Mouse (Mus musculus): ENCODE data around the gene Rab3d. TPM values are rescaled to one million over a fixed set of nuclear protein-coding genes. Genes with fewer than 3 reads are reported as not detected.
A peak's percentile ranks its signal among the peaks of the same experiment; 100 is the strongest.
"Not testable (repeated sequence)": the region's sequence is repeated elsewhere in the genome, so short reads cannot be mapped to it uniquely, and the experiment has no call there.

The Rab3d gene
- polyA plus RNA-seq, 1 experiment from 2014 or later: 5.3 TPM

GRCm38 (mm10) chr9:21869290-21869689, 48.7 kb downstream of the Rab3d start:
- not testable (repeated sequence) for H3K36me3 ChIP-seq (replicated peaks); H3K4me1 ChIP-seq; H3K27me3 ChIP-seq (ENCODE audit: poor library complexity, severe bottlenecking); H3K4me3 ChIP-seq; H3K9me3 ChIP-seq; H3K27ac ChIP-seq; DNase-seq (ENCODE audit: extremely low spot score, low spot score)
- 61% methylated on average over 7 of the region's 7 CpGs for WGBS

- H3K4me3 ChIP-seq: no peak overlapping the region
- H3K27ac ChIP-seq: no peak overlapping the region
- H3K27me3 ChIP-seq (ENCODE audit: poor library complexity, severe bottlenecking): 0 out of 2 replicates have a peak, but pooled peaks cover 3% of the 10 kb centered on the region
- 0 out of 2 replicates have a peak, but pooled peaks cover 4% of the 10 kb centered on the region for H3K4me1 ChIP-seq
- 83% methylated on average over 3 of the region's 3 CpGs for WGBS
- no peaks in the 10 kb centered on the region for H3K9me3 ChIP-seq
- no peak for DNase-seq (ENCODE audit: extremely low spot score, low spot score)
- no peaks in the 10 kb centered on the region for H3K36me3 ChIP-seq (replicated peaks)
Observed at GRCm38 (mm10) chr9:21867726-21868125, 50.3 kb downstream of the Rab3d start.

- Histone ChIP-seq H3K4me3 (no peak overlapping the region), H3K27me3 (ENCODE audit: poor library complexity, severe bottlenecking) (0 out of 2 replicates have a peak, but pooled peaks cover 3% of the 10 kb centered on the region), H3K27ac (no peak overlapping the region), H3K9me3 (peaks cover 5% of the 10 kb centered on the region; the same call in 1 of the 2 replicates), H3K4me1 (0 out of 2 replicates have a peak, but pooled peaks cover 4% of the 10 kb centered on the region), H3K36me3 (replicated peaks) (no peaks in the 10 kb centered on the region)
- DNase-seq (ENCODE audit: extremely low spot score, low spot score): no peak
- WGBS: 66% methylated on average over 2 of the region's 2 CpGs
Observed at GRCm38 (mm10) chr9:21866641-21867040, 51.4 kb downstream of the Rab3d start.

DNA sequence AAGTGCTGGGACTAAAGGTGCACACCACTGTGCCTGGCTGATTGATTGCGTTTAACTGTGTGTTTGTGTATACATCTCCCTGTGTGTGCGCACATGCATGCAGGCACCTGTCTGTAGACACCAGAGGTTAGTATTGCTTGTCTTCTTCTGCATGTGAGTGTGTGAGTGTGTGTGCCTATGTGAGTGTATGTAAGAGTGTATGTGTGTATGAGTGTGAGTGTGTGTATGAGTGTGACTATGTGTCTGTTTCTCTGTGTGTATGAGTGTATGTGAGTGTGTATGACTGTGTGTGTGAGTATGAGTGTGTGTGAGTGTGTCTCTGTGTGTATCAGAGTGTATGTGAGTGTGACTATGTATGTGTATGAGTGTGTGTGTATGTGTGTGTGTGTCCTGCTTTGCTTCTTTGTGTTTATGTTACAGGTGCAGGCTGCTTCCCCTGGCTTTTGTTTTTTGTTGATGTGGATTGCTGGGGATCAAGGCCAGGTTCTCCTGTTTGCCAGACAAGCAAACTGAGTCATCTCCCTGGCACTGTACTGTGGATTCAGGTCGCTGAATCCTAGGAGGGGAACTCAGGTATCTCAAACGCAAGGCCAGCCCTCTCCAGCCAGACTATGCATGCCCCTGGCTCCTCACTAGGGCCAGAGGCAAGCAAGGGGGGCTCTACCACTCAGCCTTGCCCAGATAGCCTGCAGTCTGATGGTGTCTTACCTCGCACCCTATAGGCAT, 52.2 kb downstream of the Rab3d start:
- H3K4me1 ChIP-seq: 0 out of 2 replicates have a peak, but pooled peaks cover 4% of the 10 kb centered on the region
- H3K4me3 ChIP-seq: no peak overlapping the region
- WGBS: 77% methylated on average over 5 of the region's 5 CpGs
- peak overlapping the region; percentile 40 for H3K27ac ChIP-seq
- H3K9me3 ChIP-seq: peaks cover 8% of the 10 kb centered on the region; the same call in 1 of the 2 replicates
- no peaks in the 10 kb centered on the region for H3K27me3 ChIP-seq (ENCODE audit: poor library complexity, severe bottlenecking)
- no peak for DNase-seq (ENCODE audit: extremely low spot score, low spot score)
- no peaks in the 10 kb centered on the region for H3K36me3 ChIP-seq (replicated peaks)

GRCm38 (mm10) chr9:21862181-21862580, 55.8 kb downstream of the Rab3d start:
- Histone ChIP-seq H3K4me3 (no peak overlapping the region), H3K4me1 (0 out of 2 replicates have a peak, but pooled peaks cover 4% of the 10 kb centered on the region), H3K36me3 (replicated peaks) (no peaks in the 10 kb centered on the region), H3K27ac (no peak overlapping the region), H3K27me3 (ENCODE audit: poor library complexity, severe bottlenecking) (no peaks in the 10 kb centered on the region), H3K9me3 (peaks cover 8% of the 10 kb centered on the region; the same call in 1 of the 2 replicates)
- 94% methylated on average over 1 of the region's 1 CpGs for WGBS
- no peak for DNase-seq (ENCODE audit: extremely low spot score, low spot score)

DNA sequence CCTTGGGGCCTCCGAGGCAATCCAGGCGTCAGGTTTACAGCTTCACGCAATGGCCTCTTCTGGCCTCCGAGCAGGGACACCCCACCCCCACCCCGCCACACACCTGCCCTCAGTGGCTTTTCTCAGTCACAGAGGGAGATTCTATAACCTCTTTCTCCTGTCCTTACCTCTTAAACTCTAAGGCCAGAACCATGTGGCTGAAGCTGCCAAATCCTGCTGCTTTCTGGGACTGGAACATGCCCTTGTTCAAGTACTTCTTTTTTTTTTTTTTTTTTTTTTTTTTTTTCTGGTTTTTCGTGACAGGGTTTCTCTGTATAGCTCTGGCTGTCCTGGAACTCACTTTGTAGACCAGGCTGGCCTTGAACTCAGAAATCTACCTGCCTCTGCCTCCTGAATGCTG, 57.6 kb downstream of the Rab3d start:
- not testable (repeated sequence) for DNase-seq (ENCODE audit: extremely low spot score, low spot score); H3K4me1 ChIP-seq; H3K4me3 ChIP-seq; H3K9me3 ChIP-seq; H3K36me3 ChIP-seq (replicated peaks); H3K27me3 ChIP-seq (ENCODE audit: poor library complexity, severe bottlenecking); H3K27ac ChIP-seq
- 68% methylated on average over 6 of the region's 6 CpGs for WGBS

GRCm38 (mm10) chr9:21859606-21860005, 58.4 kb downstream of the Rab3d start:
- Histone ChIP-seq H3K36me3 (replicated peaks) (no peaks in the 10 kb centered on the region), H3K27me3 (ENCODE audit: poor library complexity, severe bottlenecking) (no peaks in the 10 kb centered on the region), H3K4me3 (no peak overlapping the region), H3K4me1 (no peaks in the 10 kb centered on the region), H3K9me3 (peaks cover 8% of the 10 kb centered on the region; the same call in 1 of the 2 replicates), H3K27ac (no peak overlapping the region)
- WGBS: 90% methylated on average over 3 of the region's 3 CpGs
- no peak for DNase-seq (ENCODE audit: extremely low spot score, low spot score)

GRCm38 (mm10) chr9:21858084-21858483, 59.9 kb downstream of the Rab3d start:
- H3K27ac ChIP-seq: no peak overlapping the region
- no peak for DNase-seq (ENCODE audit: extremely low spot score, low spot score)
- H3K36me3 ChIP-seq (replicated peaks): no peaks in the 10 kb centered on the region
- WGBS: 70% methylated on average over 6 of the region's 6 CpGs
- no peaks in the 10 kb centered on the region for H3K27me3 ChIP-seq (ENCODE audit: poor library complexity, severe bottlenecking)
- H3K4me3 ChIP-seq: no peak overlapping the region
- H3K4me1 ChIP-seq: no peaks in the 10 kb centered on the region
- peaks cover 8% of the 10 kb centered on the region; the same call in 1 of the 2 replicates for H3K9me3 ChIP-seq

- H3K27me3 ChIP-seq (ENCODE audit: poor library complexity, severe bottlenecking): no peaks in the 10 kb centered on the region
- no peak overlapping the region for H3K4me3 ChIP-seq
- no peak overlapping the region for H3K27ac ChIP-seq
- H3K9me3 ChIP-seq: peaks cover 8% of the 10 kb centered on the region; the same call in 1 of the 2 replicates
- WGBS: 83% methylated on average over 2 of the region's 2 CpGs
- DNase-seq (ENCODE audit: extremely low spot score, low spot score): no peak
- peaks cover 5% of the 10 kb centered on the region for H3K4me1 ChIP-seq
- no peaks in the 10 kb centered on the region for H3K36me3 ChIP-seq (replicated peaks)
Observed at GRCm38 (mm10) chr9:21857501-21857900, 60.5 kb downstream of the Rab3d start.

Other genes starting within 250 kb of the Rab3d start
- 58.5 and 60.0 TPM in 2 replicates for gene Ldlr, start 194.7 kb downstream of the Rab3d start, polyA plus RNA-seq (2016; fragmentation: Nextera tagmentation; extraction: Ambion mirVana)
- 196 and 197 TPM in 2 replicates for gene Spc24, start 157.9 kb downstream of the Rab3d start, polyA plus RNA-seq (2016; fragmentation: Nextera tagmentation; extraction: Ambion mirVana)
- gene Kank2, start 119.4 kb downstream of the Rab3d start, polyA plus RNA-seq (2016; fragmentation: Nextera tagmentation; extraction: Ambion mirVana): 8.6 and 8.9 TPM in 2 replicates
- 0.62 and 0.94 TPM in 2 replicates for gene Angptl8, start 82.7 kb downstream of the Rab3d start, polyA plus RNA-seq (2016; fragmentation: Nextera tagmentation; extraction: Ambion mirVana)
- 24.2 and 24.7 TPM in 2 replicates for gene Dock6, start 65.6 kb downstream of the Rab3d start, polyA plus RNA-seq (2016; fragmentation: Nextera tagmentation; extraction: Ambion mirVana)
- 3.5 and 3.6 TPM in 2 replicates for gene Ccdc159, start 9.3 kb upstream of the Rab3d start, polyA plus RNA-seq (2016; fragmentation: Nextera tagmentation; extraction: Ambion mirVana)
- gene Tmem205, start 9.4 kb upstream of the Rab3d start, polyA plus RNA-seq (2016; fragmentation: Nextera tagmentation; extraction: Ambion mirVana): 32.0 and 33.7 TPM in 2 replicates
- gene Plppr2, start 18.8 kb upstream of the Rab3d start, polyA plus RNA-seq (2016; fragmentation: Nextera tagmentation; extraction: Ambion mirVana): 9.0 and 11.5 TPM in 2 replicates
- 7.2 and 9.6 TPM in 2 replicates for gene Swsap1, start 37.6 kb upstream of the Rab3d start, polyA plus RNA-seq (2016; fragmentation: Nextera tagmentation; extraction: Ambion mirVana)
- 10.2 and 10.8 TPM in 2 replicates for gene Epor, start 45.3 kb upstream of the Rab3d start, polyA plus RNA-seq (2016; fragmentation: Nextera tagmentation; extraction: Ambion mirVana)
- gene Rgl3, start 71.3 kb upstream of the Rab3d start, polyA plus RNA-seq (2016; fragmentation: Nextera tagmentation; extraction: Ambion mirVana): 4.7 and 5.2 TPM in 2 replicates
- 4.6 and 5.0 TPM in 2 replicates for gene Ccdc151, start 84.4 kb upstream of the Rab3d start, polyA plus RNA-seq (2016; fragmentation: Nextera tagmentation; extraction: Ambion mirVana)
- 109 and 110 TPM in 2 replicates for gene Prkcsh, start 84.6 kb upstream of the Rab3d start, polyA plus RNA-seq (2016; fragmentation: Nextera tagmentation; extraction: Ambion mirVana)
- 11.2 and 14.8 TPM in 2 replicates for gene Elavl3, start 133.8 kb upstream of the Rab3d start, polyA plus RNA-seq (2016; fragmentation: Nextera tagmentation; extraction: Ambion mirVana)
- gene Gm49318, start 153.1 kb upstream of the Rab3d start, polyA plus RNA-seq (2016; fragmentation: Nextera tagmentation; extraction: Ambion mirVana): not detected in 2 replicates
- 10.0 and 11.3 TPM in 2 replicates for gene Zfp653, start 153.2 kb upstream of the Rab3d start, polyA plus RNA-seq (2016; fragmentation: Nextera tagmentation; extraction: Ambion mirVana)
- gene Ecsit, start 167.2 kb upstream of the Rab3d start, polyA plus RNA-seq (2016; fragmentation: Nextera tagmentation; extraction: Ambion mirVana): 42.0 and 43.2 TPM in 2 replicates
- 0.46 and 1.0 TPM in 2 replicates for gene Cnn1, start 181.0 kb upstream of the Rab3d start, polyA plus RNA-seq (2016; fragmentation: Nextera tagmentation; extraction: Ambion mirVana)
- 250 and 254 TPM in 2 replicates for gene Elof1, start 199.0 kb upstream of the Rab3d start, polyA plus RNA-seq (2016; fragmentation: Nextera tagmentation; extraction: Ambion mirVana)
- gene Acp5, start 217.5 kb upstream of the Rab3d start, polyA plus RNA-seq (2016; fragmentation: Nextera tagmentation; extraction: Ambion mirVana): 19.2 and 26.1 TPM in 2 replicates
- 53.3 and 56.9 TPM in 2 replicates for gene Pigyl, start 238.7 kb upstream of the Rab3d start, polyA plus RNA-seq (2016; fragmentation: Nextera tagmentation; extraction: Ambion mirVana)

All from forebrain, embryonic 10.5 days (tissue).